Mouse (Mus musculus) ES-E14 (cell line): ENCODE data around the gene Ube2r2.

ENCODE experiments used
- CHD2 ChIP-seq: IDR thresholded peaks from 2 replicates; pipeline ENCODE4 v1.6.1; 2014; ENCODE audit warnings: mild to moderate bottlenecking, low read depth, low read length, inconsistent platforms
- MAFK ChIP-seq: IDR thresholded peaks from 2 replicates; pipeline ENCODE4 v1.6.1; 2014; ENCODE audit warnings: mild to moderate bottlenecking, low read depth, low read length, inconsistent platforms; ENCODE audit not compliant: insufficient read depth
- ZC3H11A ChIP-seq: IDR thresholded peaks from 2 replicates; pipeline ENCODE4 v1.6.1; 2012; ENCODE audit warnings: low read depth, mild to moderate bottlenecking, inconsistent platforms, low read length, borderline replicate concordance
- ZNF384 ChIP-seq: IDR thresholded peaks from 2 replicates; pipeline ENCODE4 v1.6.1; 2012; ENCODE audit warnings: low read depth, low read length, inconsistent platforms

DNA sequence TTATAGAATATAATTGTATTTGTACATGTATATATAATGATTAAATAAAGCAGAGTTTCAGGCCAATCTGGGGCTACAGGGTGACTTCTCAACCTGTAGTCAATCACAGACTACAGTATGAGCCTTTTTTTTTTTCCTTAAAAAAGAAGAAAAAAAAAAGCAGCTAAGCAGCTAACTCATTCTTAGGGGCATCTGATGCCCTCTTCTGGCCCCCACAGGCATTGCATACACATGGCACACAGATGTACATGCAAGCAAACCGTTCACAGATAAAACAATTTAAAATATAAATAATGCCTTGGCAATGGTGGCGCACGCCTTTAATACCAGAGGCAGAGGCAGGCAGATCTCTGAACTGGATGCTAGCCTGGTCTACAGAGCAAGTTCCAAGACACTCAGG, 90.8 kb downstream of the Ube2r2 start:
- TF ChIP-seq ZC3H11A (no peak), ZNF384 (peak; percentile 89), CHD2 (no peak), MAFK (no peak)
